Mouse (Mus musculus): Measurements from ENCODE around the gene Fam149b. TPM values are rescaled to one million over a fixed set of nuclear protein-coding genes. Genes with fewer than 3 reads are reported as not detected.
A peak's percentile ranks its signal among the peaks of the same experiment; 100 is the strongest.

Fam149b gene
- total and polyA plus RNA-seq, 3 experiments = 15.8 to 21.9 (median 19.8) TPM

DNA sequence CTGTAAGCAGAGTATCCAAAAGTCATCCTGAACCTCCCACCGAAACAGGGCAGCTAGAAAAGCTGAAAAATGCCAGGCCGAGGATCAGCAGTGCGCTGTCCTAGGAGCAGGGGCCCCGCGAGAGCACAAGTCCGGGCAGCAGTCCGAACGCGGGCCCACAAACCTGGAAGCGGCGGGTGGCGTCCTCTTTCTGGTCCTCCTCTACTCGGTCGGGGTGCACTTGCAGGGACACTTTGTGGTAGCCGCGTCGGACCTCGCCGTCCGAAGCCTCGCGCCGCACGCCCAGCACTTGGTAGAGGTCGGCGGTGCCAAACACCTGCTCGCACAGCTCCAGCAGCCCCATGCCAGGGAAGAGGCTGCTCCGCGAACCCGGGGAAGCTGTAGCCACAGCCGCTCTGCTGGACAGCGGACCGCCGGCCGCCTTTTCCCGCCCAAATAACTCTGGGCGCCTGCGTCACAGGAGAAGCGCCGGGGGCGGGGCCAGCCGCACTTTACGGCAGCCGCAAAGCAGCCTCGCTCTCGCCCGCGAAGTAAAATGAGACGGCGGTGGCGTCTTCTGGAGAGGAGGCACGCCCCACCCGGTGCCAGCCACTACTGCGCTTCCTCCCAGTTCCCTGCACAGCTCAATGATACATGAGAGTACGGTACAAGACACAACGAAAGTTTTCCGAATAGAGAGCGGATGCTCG, 40.6 kb downstream of the Fam149b start, which contains the start of gene Dnajc9 (continued):
- TF ChIP-seq ZMIZ1 (IDR thresholded peaks at IDR 0.05; ENCODE audit: low read depth, low read length) (peak; percentile 93), KAT2A (IDR thresholded peaks at IDR 0.05; ENCODE audit: insufficient replicate concordance, low read length) (peak; percentile 88; the same call in 1 of the 2 replicates), SIN3A (IDR thresholded peaks at IDR 0.05; ENCODE audit: low read length) (peak; percentile 87), NRF1 (IDR thresholded peaks at IDR 0.05; ENCODE audit: low read depth, low read length) (peak; percentile 78), SMC3 (IDR thresholded peaks at IDR 0.05; ENCODE audit: low read depth, low read length) (no peak), ZNF384 (IDR thresholded peaks at IDR 0.05; ENCODE audit: low read depth, low read length) (no peak), MYC (IDR thresholded peaks at IDR 0.05; ENCODE audit: low read depth, low read length) (no peak), USF1 (IDR thresholded peaks at IDR 0.05; ENCODE audit: low read depth, low read length) (no peak), ETS1 (conservative IDR thresholded peaks at IDR 0.05; ENCODE audit: low read depth, low read length) (no peak), JUN (IDR thresholded peaks at IDR 0.05; ENCODE audit: insufficient read depth, low read depth, low read length) (no peak), MXI1 (IDR thresholded peaks at IDR 0.05; ENCODE audit: low read depth, low read length) (peak; percentile 80), ZKSCAN1 (IDR thresholded peaks at IDR 0.05; ENCODE audit: borderline replicate concordance, low read depth, low read length) (no peak), MAZ (IDR thresholded peaks at IDR 0.05; ENCODE audit: low read depth, low read length) (no peak)

- DNase-seq (ENCODE audit: extremely low read depth) = no peak
- Histone ChIP-seq H3K27ac (ENCODE audit: insufficient read depth, low read depth) (no peak overlapping the region), H3K4me2 (ENCODE audit: insufficient read depth, low read depth, poor library complexity, severe bottlenecking) (peak overlapping the region; percentile 54; the same call in 1 of the 2 replicates), H3K27me3 (replicated peaks) (no peaks in the 10 kb centered on the region), H3K4me1 (ENCODE audit: control insufficient read depth in 1 of 2, insufficient read depth in 2 of 2) (peaks cover 15 to 55% of the 10 kb centered on the region in 2 experiments), H3K9ac (ENCODE audit: insufficient read depth, low read depth) (peak overlapping the region; percentile 81), H3K9me3 (replicated peaks; ENCODE audit: low read length) (no peaks in the 10 kb centered on the region), H3K79me2 (replicated peaks; ENCODE audit: control insufficient read depth, extremely low read depth, insufficient read depth, poor library complexity, severe bottlenecking) (peaks cover 53% of the 10 kb centered on the region), H3K4me3 (replicated peaks in 1 of 3; ENCODE audit: low read depth in 2 of 3, low read length in 2 of 3, poor library complexity in 1 of 3) (peak overlapping the region; percentile 65 to 95 (median 89)), H3K36me3 (replicated peaks in 1 of 2; ENCODE audit: control insufficient read depth in 1 of 2, insufficient read depth in 1 of 2, low read length in 1 of 2) (peaks cover 36 to 53% of the 10 kb centered on the region in 2 experiments)
- TF ChIP-seq POLR2AphosphoS2 (IDR thresholded peaks at IDR 0.05; ENCODE audit: low read depth, low read length) (peak; percentile 57; the same call in 1 of the 2 replicates), ZMIZ1 (IDR thresholded peaks at IDR 0.05; ENCODE audit: low read depth, low read length) (no peak)
- dilution Hi-C loops (cut with MboI; ENCODE audit: extremely low pct_ligation_motif_present, extremely low pct_unique_long_range_greater_than_20kb, low sequenced_read_pairs) (no loop called here), in situ Hi-C loops (cut with MboI; ENCODE audit: low pct_ligation_motif_present, low pct_unique_long_range_greater_than_20kb, low sequenced_read_pairs) (loop anchor here (5.0 to 10.0 kb wide), 2 partner anchors 42 to 285 kb away; partner anchors contain the start of genes Ecd, Fam149b and Sec24c)
Observed at GRCm38 (mm10) chr14:20389446-20390079, 41.6 kb downstream of the Fam149b start.

DNA sequence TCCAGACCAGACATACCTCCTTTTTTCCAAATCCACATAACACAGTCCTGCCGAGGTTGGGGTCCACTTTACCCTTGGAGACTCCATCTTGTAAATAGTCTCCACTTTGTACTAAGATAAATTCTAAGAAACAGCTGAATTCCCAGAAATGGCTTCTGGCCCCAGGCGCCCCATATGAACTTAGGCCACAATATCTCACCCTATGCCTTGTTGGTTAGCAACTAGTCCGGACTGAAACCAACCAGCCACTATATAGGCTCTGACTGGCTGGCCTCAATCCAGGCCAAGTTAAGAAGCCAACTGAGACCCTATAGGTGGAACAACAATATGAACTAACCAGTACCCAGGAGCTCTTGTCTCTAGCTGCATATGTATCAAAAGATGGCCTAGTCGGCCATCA, 44.4 kb downstream of the Fam149b start:
- dilution Hi-C loops (cut with MboI; ENCODE audit: extremely low pct_ligation_motif_present, extremely low pct_unique_long_range_greater_than_20kb, low sequenced_read_pairs) = no loop called here
- peaks cover 21 to 31% of the 10 kb centered on the region in 2 experiments for H3K36me3 ChIP-seq (replicated peaks in 1 of 2; ENCODE audit: control insufficient read depth in 1 of 2, insufficient read depth in 1 of 2, low read length in 1 of 2)
- in situ Hi-C loops (cut with MboI; ENCODE audit: low pct_ligation_motif_present, low pct_unique_long_range_greater_than_20kb, low sequenced_read_pairs) = loop anchor here (10.0 kb wide), 1 partner anchor 282 kb away; the partner anchor contains the start of gene Sec24c
- TF ChIP-seq RCOR1 (conservative IDR thresholded peaks at IDR 0.05; ENCODE audit: low read depth, low read length) = no peak
- no peak for TF ChIP-seq NRF1 (IDR thresholded peaks at IDR 0.05; ENCODE audit: low read depth, low read length)
- TF ChIP-seq ETS1 (conservative IDR thresholded peaks at IDR 0.05; ENCODE audit: low read depth, low read length) = no peak
- no peak for TF ChIP-seq USF2 (conservative IDR thresholded peaks at IDR 0.05; ENCODE audit: low read depth, low read length)
- TF ChIP-seq GABPA (IDR thresholded peaks at IDR 0.05; ENCODE audit: insufficient replicate concordance, low read depth, low read length) = no peak
- no peak for TF ChIP-seq CTCF (conservative IDR thresholded peaks at IDR 0.05 in 1 of 2, IDR thresholded peaks at IDR 0.05 in 1 of 2; ENCODE audit: low read depth in 2 of 2, low read length in 2 of 2)
- no peak for TF ChIP-seq TBP (conservative IDR thresholded peaks at IDR 0.05; ENCODE audit: low read depth, low read length)
- TF ChIP-seq BHLHE40 (IDR thresholded peaks at IDR 0.05; ENCODE audit: low read depth, low read length) = no peak
- TF ChIP-seq HCFC1 (IDR thresholded peaks at IDR 0.05; ENCODE audit: low read depth, low read length) = no peak
- peak overlapping the region; percentile 77 for H3K9ac ChIP-seq (ENCODE audit: insufficient read depth, low read depth)
- peak overlapping the region; percentile 90 for H3K4me2 ChIP-seq (ENCODE audit: insufficient read depth, low read depth, poor library complexity, severe bottlenecking)
- H3K27ac ChIP-seq (ENCODE audit: insufficient read depth, low read depth) = no peak overlapping the region
- peaks cover 7 to 37% of the 10 kb centered on the region in 2 experiments; a peak in 3 of 4 replicates for H3K4me1 ChIP-seq (ENCODE audit: control insufficient read depth in 1 of 2, insufficient read depth in 2 of 2)
- no peaks in the 10 kb centered on the region for H3K27me3 ChIP-seq (replicated peaks)
- peak overlapping the region; percentile 6 to 52 (median 37) for H3K4me3 ChIP-seq (replicated peaks in 1 of 3; ENCODE audit: low read depth in 2 of 3, low read length in 2 of 3, poor library complexity in 1 of 3)
- no peak for DNase-seq (ENCODE audit: extremely low read depth)
- H3K9me3 ChIP-seq (replicated peaks; ENCODE audit: low read length) = no peaks in the 10 kb centered on the region
- H3K79me2 ChIP-seq (replicated peaks; ENCODE audit: control insufficient read depth, extremely low read depth, insufficient read depth, poor library complexity, severe bottlenecking) = peaks cover 27% of the 10 kb centered on the region

All from CH12.LX (cell line).